Mouse (Mus musculus) fat pad, adult 2 months (tissue): Measurements from ENCODE around the gene Rabggta.

Experiments used
- DNase-seq: peaks from one replicate; pipeline ENCODE4 v3.0.0-alpha.2; 2011; ENCODE audit warnings: low read depth, low spot score; ENCODE audit errors: extremely low read depth

Gene Rabggta

GRCm38 (mm10) chr14:55701131-55701530 lies 20.9 kb downstream of the Rabggta start:
- DNase-seq, result no peak

GRCm38 (mm10) chr14:55697226-55697625 lies 24.8 kb downstream of the Rabggta start:
- no peak for DNase-seq

GRCm38 (mm10) chr14:55689433-55689832 lies 32.6 kb downstream of the Rabggta start:
- no peak for DNase-seq

GRCm38 (mm10) chr14:55682118-55682493 lies 40.0 kb downstream of the Rabggta start:
- DNase-seq, result no peak

- peak; percentile 54 for DNase-seq
Observed at GRCm38 (mm10) chr14:55681160-55682117, 40.6 kb downstream of the Rabggta start, which contains the start of gene Tinf2. Gene Tinf2, minus strand, starts transcription at chr14:55681820.

GRCm38 (mm10) chr14:55677615-55678014 lies 44.4 kb downstream of the Rabggta start:
- no peak for DNase-seq

- no peak for DNase-seq
Observed at GRCm38 (mm10) chr14:55672741-55673060, 49.4 kb downstream of the Rabggta start.

- peak; percentile 97 for DNase-seq
Observed at GRCm38 (mm10) chr14:55671833-55672740, 50.0 kb downstream of the Rabggta start, which contains the start of the genes Gmpr2 and Nedd8. Gene Gmpr2, plus strand, starts transcription at chr14:55671941. Gene Nedd8, minus strand, starts transcription at chr14:55672124.

- no peak for DNase-seq
Observed at GRCm38 (mm10) chr14:55671486-55671832, 50.6 kb downstream of the Rabggta start.
